Mouse (Mus musculus) kidney, postnatal 0 days (tissue): ENCODE measurements around the gene Taok2. TPM values are rescaled to one million over a fixed set of nuclear protein-coding genes. Genes with fewer than 3 reads are reported as not detected.
A peak's percentile ranks its signal among the peaks of the same experiment; 100 is the strongest.

ENCODE experiments used
- ATAC-seq: fragments of 200-750 bp; cut with Nextera tagmentation; replicated peaks from 2 replicates; pipeline ENCODE4 v1.8.0; 2017; ENCODE audit warnings: low read depth, moderate number of reproducible peaks, moderate TSS enrichment, moderate library complexity; ENCODE audit not compliant: low FRiP score
- DNase-seq: peaks from one replicate; pipeline ENCODE4 v3.0.0-alpha.2; 2016; ENCODE audit warnings: low spot score
- H3K27ac ChIP-seq: fragments of 300-500 bp; sonication (generic); 2 replicates; pipeline ENCODE4 v1.5.1; 2014; ENCODE audit warnings: mild to moderate bottlenecking
- H3K27me3 ChIP-seq: fragments of 300-500 bp; sonication (generic); 2 replicates; pipeline ENCODE4 v1.6.1; 2014; ENCODE audit warnings: low read length, mixed read lengths; ENCODE audit not compliant: insufficient read depth
- H3K36me3 ChIP-seq: fragments of 300-500 bp; sonication (generic); 2 replicates; pipeline ENCODE4 v1.6.1; 2014; ENCODE audit warnings: low read length, mixed read lengths; ENCODE audit not compliant: insufficient read depth
- H3K4me1 ChIP-seq: fragments of 300-500 bp; sonication (generic); replicated peaks from 2 replicates; pipeline ENCODE4 v1.6.1; 2014; ENCODE audit warnings: antibody characterized with exemption, low read length, mixed read lengths; ENCODE audit not compliant: insufficient read depth
- H3K4me2 ChIP-seq: fragments of 300-500 bp; sonication (generic); 2 replicates; pipeline ENCODE4 v1.6.1; 2014; ENCODE audit warnings: mild to moderate bottlenecking, low read length, moderate library complexity, mixed read lengths
- H3K4me3 ChIP-seq: fragments of 300-500 bp; sonication (generic); replicated peaks from 2 replicates; pipeline ENCODE4 v1.5.1; 2014; ENCODE audit warnings: low read depth, low read length
- H3K9ac ChIP-seq: fragments of 300-500 bp; sonication (generic); 2 replicates; pipeline ENCODE4 v1.6.1; 2014; ENCODE audit warnings: low read depth, low read length
- H3K9me3 ChIP-seq: fragments of 300-500 bp; sonication (generic); replicated peaks from 2 replicates; pipeline ENCODE4 v1.6.1; 2016; ENCODE audit warnings: low read length, inconsistent platforms, mixed read lengths
- CTCF ChIP-seq: IDR thresholded peaks from 2 replicates; pipeline ENCODE4 v1.5.1; 2016; ENCODE audit warnings: antibody characterized with exemption, low read depth, mild to moderate bottlenecking, moderate library complexity
- WGBS: fragments of 180-500 bp; shearing (Covaris S2); extraction: QIAGEN DNeasy Blood & Tissue Kit; methylation state at CpG from one replicate; pipeline ENCODE4 v1.1.7; 2014; 5-methylcytosine and 5-hydroxymethylcytosine counted together
- polyA plus RNA-seq: library from polyadenylated mRNA; unstranded; fragments of >200 nt; fragmentation: Nextera tagmentation; extraction: Ambion mirVana; gene quantifications from 2 replicates; pipeline ENCODE4 v1.2.1, GENCODE M21; 2015

Gene Taok2
- 26.2 and 30.0 TPM in 2 replicates for polyA plus RNA-seq

- ATAC-seq (peak; percentile 97), DNase-seq (peak; percentile 99)
- Histone ChIP-seq H3K4me2 (peak within 1 kb of the TSS; percentile 99), H3K9me3 (no peaks in the 10 kb centered on the region), H3K36me3 (peaks cover 9% of the 10 kb centered on the region), H3K27me3 (no peaks in the 10 kb centered on the region), H3K4me1 (peaks cover 4% of the 10 kb centered on the region), H3K9ac (peak within 1 kb of the TSS; percentile 85), H3K27ac (peak within 1 kb of the TSS; percentile 96), H3K4me3 (peak within 1 kb of the TSS; percentile 80)
- TF ChIP-seq CTCF, result 0 out of 2 replicates have a peak, but pooled peaks have one; percentile 13
- WGBS, result under 1% methylated on average over 56 of the region's 56 CpGs
These were observed at the start of gene Taok2 for GRCm38 (mm10) chr7:126884286-126885164. Taok2 (minus strand) TSS chr7:126884703.

- H3K27ac ChIP-seq, result no peak overlapping the region
- DNase-seq, result no peak
These were observed 48.1 kb upstream of the Taok2 start for GRCm38 (mm10) chr7:126932652-126933051.

GRCm38 (mm10) chr7:126929046-126929445, 44.5 kb upstream of the Taok2 start:
- ATAC-seq, result no peak
- WGBS, result under 1% methylated on average over 27 of the region's 27 CpGs
- H3K9me3 ChIP-seq, result no peaks in the 10 kb centered on the region
- no peak for TF ChIP-seq CTCF
- peak overlapping the region; percentile 58; the same call in 1 of the 2 replicates for H3K27ac ChIP-seq
- peaks cover 6% of the 10 kb centered on the region; the same call in 1 of the 2 replicates for H3K36me3 ChIP-seq
- DNase-seq, result peak; percentile 34
- H3K4me2 ChIP-seq, result peak overlapping the region; percentile 94
- H3K9ac ChIP-seq, result peak overlapping the region; percentile 83
- H3K27me3 ChIP-seq, result no peaks in the 10 kb centered on the region
- peak overlapping the region; percentile 75 for H3K4me3 ChIP-seq
- peaks cover 5% of the 10 kb centered on the region for H3K4me1 ChIP-seq

More at GRCm38 (mm10) chr7:126932652-126933051, 48.1 kb upstream of the Taok2 start:
- H3K36me3 ChIP-seq, result peaks cover 12% of the 10 kb centered on the region; the same call in 1 of the 2 replicates
- 84% methylated on average over 2 of the region's 2 CpGs for WGBS
- no peak overlapping the region for H3K4me3 ChIP-seq
- H3K4me2 ChIP-seq, result no peak overlapping the region
- no peak for ATAC-seq
- H3K9ac ChIP-seq, result no peak overlapping the region
- H3K27me3 ChIP-seq, result no peaks in the 10 kb centered on the region
- TF ChIP-seq CTCF, result no peak
- peaks cover 5% of the 10 kb centered on the region for H3K4me1 ChIP-seq
- no peaks in the 10 kb centered on the region for H3K9me3 ChIP-seq

- peak within 1 kb of the TSS; percentile 75 for H3K4me3 ChIP-seq
- peak within 1 kb of the TSS; percentile 94 for H3K4me2 ChIP-seq
- ATAC-seq (peak; percentile 92), DNase-seq (peak; percentile 95)
- peaks cover 5% of the 10 kb centered on the region for H3K4me1 ChIP-seq
- H3K27me3 ChIP-seq, result no peaks in the 10 kb centered on the region
- peak within 1 kb of the TSS; percentile 83 for H3K9ac ChIP-seq
- no peak for TF ChIP-seq CTCF
- H3K36me3 ChIP-seq, result peaks cover 4% of the 10 kb centered on the region; the same call in 1 of the 2 replicates
- no peaks in the 10 kb centered on the region for H3K9me3 ChIP-seq
- WGBS, result 2% methylated on average over 56 of the region's 56 CpGs
- peak within 1 kb of the TSS; percentile 58; the same call in 1 of the 2 replicates for H3K27ac ChIP-seq
These were observed 44.0 kb upstream of the Taok2 start, which contains the start of gene Kctd13 for GRCm38 (mm10) chr7:126928384-126929037. Kctd13 (plus strand) TSS chr7:126928879.

GRCm38 (mm10) chr7:126926299-126926698, 41.8 kb upstream of the Taok2 start:
- no peak overlapping the region for H3K4me2 ChIP-seq
- TF ChIP-seq CTCF, result no peak
- ATAC-seq (no peak), DNase-seq (no peak)
- H3K4me3 ChIP-seq, result no peak overlapping the region
- peaks cover 11% of the 10 kb centered on the region for H3K4me1 ChIP-seq
- no peaks in the 10 kb centered on the region for H3K27me3 ChIP-seq
- no peak overlapping the region for H3K9ac ChIP-seq
- no peaks in the 10 kb centered on the region for H3K36me3 ChIP-seq
- WGBS, result 28% methylated on average over 3 of the region's 3 CpGs
- peak overlapping the region; percentile 19; the same call in 1 of the 2 replicates for H3K27ac ChIP-seq
- no peaks in the 10 kb centered on the region for H3K9me3 ChIP-seq

- Histone ChIP-seq H3K36me3 (no peaks in the 10 kb centered on the region), H3K27ac (no peak overlapping the region), H3K27me3 (no peaks in the 10 kb centered on the region), H3K4me3 (no peak overlapping the region), H3K4me2 (no peak overlapping the region), H3K4me1 (0 out of 2 replicates have a peak, but pooled peaks cover 6% of the 10 kb centered on the region), H3K9me3 (no peaks in the 10 kb centered on the region), H3K9ac (no peak overlapping the region)
- DNase-seq (no peak), ATAC-seq (no peak)
- TF ChIP-seq CTCF, result no peak
- WGBS, result 75% methylated on average over 5 of the region's 5 CpGs
These were observed 39.5 kb upstream of the Taok2 start for GRCm38 (mm10) chr7:126923999-126924398.
